Mouse (Mus musculus) left cerebral cortex, adult 11 months (tissue): ENCODE data around the gene Ufsp1.

Experiments
- DNase-seq: peaks from one replicate; pipeline ENCODE4 v3.0.0; 2022; ENCODE audit warnings: low spot score

Ufsp1 gene

GRCm38 (mm10) chr5:137295712-137296111, 1.3 kb downstream of the Ufsp1 start:
- DNase-seq = no peak

DNA sequence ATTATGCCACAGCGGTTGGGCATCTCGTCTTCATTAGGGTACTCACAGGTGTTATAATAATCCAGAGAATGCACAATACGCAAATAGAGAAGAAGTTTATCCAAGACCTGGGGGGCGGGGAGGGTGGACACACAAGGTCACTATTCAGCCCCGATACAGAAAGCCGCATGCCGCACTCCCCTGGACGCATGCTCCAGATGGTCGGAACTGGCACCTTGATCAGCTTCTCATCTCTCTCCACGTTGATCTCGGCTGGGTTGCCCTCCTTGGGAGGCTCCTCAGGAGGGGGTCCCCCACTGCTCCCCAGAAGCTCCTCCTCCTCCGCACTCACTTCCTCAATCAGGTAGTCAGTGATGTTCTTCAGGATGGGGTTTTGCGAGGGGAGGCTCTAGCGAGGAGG, 2.7 kb downstream of the Ufsp1 start:
- DNase-seq = no peak

GRCm38 (mm10) chr5:137299240-137299639, 4.8 kb downstream of the Ufsp1 start:
- no peak for DNase-seq

GRCm38 (mm10) chr5:137301253-137301652, 6.8 kb downstream of the Ufsp1 start:
- no peak for DNase-seq

DNA sequence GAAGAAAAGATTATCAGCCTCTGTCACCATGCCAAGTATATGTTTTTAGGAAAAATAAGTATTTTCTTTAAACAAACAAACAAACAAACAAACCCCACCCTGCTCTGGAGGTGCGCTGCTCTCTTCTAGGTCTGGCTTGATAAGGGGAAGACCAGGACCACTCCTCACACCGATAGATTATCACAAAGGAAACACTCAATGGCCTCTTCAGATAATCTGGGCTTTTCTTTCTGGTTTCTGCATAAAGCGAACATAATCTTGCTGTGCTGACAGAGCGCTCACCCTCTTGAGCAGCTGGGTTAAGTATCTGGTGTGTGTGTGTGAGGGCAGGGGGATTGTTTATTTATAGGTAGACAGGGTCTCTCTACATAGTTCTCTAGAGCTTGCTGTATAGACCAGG, 9.2 kb downstream of the Ufsp1 start:
- DNase-seq = no peak

DNA sequence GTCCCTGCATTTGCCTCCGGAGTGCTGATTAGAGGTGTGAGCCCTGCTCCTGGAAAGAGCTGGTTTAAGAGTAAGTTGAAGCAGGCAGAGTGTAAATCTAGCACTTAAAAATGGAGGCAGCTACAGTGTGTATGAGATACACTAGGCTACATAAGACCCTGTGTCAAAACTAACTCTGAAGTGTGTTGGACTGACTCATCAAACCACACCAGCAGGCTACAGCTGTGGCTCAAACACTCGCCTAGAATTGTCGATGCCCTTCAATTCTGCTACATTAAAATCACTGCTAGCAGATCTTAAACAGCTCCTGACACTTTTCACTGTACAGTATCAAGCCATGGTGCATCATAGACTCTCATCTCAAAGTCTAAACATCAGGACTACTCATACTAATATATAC, 9.7 kb downstream of the Ufsp1 start:
- DNase-seq = no peak

GRCm38 (mm10) chr5:137304816-137305215, 10.4 kb downstream of the Ufsp1 start:
- no peak for DNase-seq

- DNase-seq = no peak
These were observed 11.4 kb downstream of the Ufsp1 start for GRCm38 (mm10) chr5:137305822-137306221.

- no peak for DNase-seq
These were observed 12.1 kb downstream of the Ufsp1 start for GRCm38 (mm10) chr5:137306439-137307005.

DNA sequence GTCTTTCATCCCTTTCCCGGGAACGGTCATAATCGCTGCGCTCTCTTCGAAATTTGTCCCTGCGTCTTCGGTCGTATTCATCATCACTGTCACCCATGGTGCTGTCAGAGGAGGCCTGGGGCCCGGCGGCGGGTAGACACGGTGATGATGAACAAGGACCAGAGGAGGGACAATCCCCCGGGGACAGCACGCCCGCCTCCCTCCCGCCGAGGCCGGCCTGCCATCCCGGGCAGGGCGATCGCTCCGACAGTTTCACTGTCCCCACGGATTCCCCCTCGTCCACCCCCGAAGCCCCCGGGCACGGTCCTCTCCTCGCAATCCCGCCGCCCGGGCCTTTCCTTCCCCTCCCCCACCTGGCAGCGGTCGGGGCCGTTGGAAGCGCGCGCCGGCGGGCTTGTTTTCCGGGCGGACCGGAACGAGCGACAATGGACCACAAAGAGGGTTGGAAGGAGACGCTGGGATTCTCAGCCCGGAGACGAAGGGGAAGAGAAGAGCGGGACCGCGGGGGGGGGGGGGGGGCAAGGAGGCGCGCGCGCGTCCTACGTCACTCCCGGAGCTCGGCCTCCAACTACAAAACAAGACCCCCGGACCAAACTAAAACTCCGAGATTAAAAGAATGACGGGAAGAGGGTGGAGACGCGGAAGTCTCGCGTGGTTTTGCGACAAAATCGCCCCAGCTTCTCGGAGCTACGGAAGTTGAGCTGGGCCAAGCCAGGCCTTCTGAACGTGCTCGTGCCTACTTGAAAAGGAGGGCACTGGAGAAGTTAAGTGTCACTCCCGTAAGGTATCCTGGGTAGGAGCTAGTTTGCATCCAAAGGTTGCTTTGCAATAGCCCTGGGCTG, 12.9 kb downstream of the Ufsp1 start, which contains the start of gene Srrt:
Srrt (minus strand) TSS at position 604 of the 842 bp plus-strand sequence.
- peak; percentile 86 for DNase-seq

DNA sequence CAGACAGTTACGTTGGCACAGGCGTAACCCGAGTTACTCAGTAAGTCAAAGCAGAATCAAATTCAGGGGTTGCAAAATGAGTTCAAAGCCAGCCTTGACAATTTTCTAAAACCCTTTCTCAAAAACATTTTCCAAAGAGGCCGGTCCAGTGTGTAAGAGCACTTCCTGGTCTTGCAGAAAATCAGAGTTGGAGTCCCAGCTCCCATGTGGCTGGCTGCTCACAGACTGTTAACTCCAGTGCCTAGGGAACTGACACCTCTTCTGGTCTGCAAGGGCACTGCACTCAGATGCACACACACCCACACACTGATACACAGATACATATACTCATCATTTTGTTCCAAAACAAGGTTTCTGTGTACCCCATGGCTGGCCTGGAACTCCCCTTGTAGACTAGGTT, 13.9 kb downstream of the Ufsp1 start:
- DNase-seq = no peak

GRCm38 (mm10) chr5:137313466-137314192, 19.2 kb downstream of the Ufsp1 start:
- no peak for DNase-seq

DNA sequence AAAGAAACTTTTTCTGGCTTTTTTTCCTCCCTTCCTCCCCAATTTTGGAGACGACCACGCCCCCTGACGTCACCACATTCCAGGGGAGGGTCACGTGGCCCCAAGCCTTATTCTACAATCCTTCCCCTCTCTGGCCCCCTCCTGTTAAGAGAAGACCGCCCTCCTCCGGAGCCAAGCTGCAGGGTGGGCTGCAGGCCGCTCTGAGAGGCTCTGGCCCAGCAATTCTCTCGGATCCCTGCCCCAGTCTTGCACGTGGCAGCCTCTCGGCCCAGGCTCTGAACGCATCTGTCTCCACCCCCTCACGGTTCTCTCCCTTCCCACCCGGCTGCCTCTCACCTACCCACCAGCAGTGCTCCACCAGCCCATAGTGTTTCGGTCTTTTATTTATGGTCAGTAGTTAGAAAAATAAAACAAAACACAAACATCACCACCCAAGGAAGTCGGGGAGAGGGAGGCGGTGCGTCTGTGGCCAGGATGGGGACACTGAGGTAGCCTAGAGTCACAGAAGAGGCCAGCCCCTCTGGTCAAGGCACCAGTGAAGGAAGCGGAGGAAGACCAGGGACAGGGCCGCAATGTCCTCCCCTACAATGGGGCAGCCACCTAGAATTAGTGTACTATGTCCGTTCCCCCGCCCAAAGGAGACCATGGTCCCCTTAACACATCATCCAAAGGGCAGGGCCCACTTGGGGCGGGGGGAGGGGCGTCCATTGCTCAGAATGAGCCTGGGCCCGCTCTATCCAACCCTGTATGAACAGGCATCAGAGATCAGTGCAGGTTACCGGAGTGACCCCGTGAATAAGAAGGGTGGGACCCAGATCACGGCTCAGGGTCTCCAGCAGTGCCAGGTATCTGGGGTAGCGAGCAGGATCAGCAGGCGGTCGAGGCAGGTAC, 20.0 kb downstream of the Ufsp1 start, which contains the start of gene Trip6:
Trip6 (minus strand) TSS at position 212 of the 891 bp plus-strand sequence.
- DNase-seq = no peak

DNA sequence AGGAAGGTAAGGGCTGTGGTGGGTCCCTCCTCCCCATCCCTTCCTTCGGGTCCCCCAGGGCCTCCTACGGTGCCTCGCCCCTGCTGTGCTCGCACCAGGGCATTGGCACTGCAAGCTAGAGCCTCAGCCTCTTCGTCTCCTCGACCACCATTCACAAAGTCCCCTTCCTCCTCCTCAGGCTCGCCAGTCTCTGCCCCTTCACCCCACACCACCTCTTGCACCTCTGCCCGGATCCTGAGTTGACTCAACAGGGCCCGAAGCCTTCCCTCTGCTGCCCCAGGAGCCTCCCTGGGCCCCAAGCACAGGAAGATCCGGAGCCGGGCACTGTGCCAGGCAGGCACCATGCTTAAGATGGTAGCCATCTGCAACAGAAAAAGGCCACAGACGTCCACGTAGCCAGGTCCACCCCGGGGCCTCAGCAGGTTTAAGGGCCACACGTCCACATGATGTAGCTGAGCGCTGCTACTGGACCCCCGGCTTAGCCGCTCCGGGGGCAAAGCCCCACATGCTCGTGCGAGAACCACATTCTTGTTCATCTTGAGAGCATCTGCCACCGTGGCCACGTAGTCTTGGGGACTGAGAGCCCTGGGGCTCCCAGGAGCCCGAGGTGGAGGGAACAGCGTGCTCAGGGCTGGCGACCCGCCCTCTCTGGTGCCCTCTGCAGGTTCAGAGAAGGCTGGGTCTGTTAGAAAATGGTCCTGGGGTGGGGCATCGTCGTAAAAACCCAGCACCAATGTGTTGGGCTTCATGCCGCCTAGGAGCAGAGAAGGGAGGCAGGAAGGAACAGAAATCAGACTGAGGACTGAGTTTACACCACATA, 20.9 kb downstream of the Ufsp1 start:
- no peak for DNase-seq

DNA sequence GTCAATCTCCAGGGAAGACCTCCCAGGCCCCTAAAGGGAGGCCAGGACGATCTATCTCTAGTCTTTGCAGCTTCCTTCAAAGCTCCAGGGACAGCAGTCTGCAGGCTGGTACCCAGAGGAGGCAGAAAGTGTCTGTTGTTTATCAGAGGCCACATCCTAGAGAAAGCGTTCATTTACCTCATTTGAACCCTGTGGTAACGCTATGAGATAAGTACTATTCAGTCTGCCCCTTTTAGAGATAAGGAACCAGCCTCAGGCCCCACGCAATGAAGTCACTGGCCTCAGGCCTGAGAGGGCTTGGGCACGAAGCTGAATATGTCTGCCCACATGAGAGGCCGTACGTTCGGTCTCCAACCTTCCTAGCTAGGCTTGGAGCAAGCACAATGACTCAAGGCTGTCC, 22.9 kb downstream of the Ufsp1 start:
- no peak for DNase-seq

DNA sequence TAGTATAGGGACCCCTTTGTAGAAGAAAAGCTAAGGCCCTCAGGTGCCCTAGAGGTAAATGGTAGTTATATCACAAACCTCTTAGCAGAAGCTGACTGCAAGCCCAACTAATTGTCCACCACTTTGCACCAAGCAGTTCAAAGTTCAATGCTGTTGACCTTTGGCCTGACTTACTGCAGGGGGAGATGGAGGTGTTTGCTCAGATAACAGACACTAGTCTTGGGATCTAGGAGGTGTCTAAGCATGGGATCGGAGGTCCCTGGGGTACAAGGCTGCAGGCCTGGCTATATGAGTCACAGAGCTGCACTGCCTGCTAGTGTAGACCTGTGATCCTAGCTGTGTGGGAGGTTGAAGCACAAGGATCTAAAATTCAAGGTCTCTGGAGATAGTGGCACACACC, 24.1 kb downstream of the Ufsp1 start:
- no peak for DNase-seq

- DNase-seq = no peak
These were observed 26.6 kb downstream of the Ufsp1 start for GRCm38 (mm10) chr5:137320996-137321395.

DNA sequence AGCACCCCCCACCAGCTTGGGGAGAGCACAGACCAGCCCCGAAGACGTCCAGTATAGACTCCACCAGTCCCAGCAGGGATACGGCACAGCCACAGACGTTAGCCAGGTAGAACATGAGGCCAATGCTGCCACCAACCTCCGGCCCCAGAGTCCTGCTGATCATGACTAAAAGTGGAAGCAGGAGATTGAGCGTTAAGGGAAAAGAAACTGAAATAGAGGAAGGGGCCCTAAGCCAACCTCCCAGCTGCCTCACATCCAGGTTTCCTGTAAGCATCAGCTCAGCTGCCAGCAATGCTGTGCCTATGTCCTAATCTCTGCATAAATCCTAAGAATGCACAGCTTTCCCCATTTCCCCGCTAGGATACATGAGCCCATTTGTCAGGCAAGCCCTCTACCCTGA, 36.5 kb downstream of the Ufsp1 start:
- no peak for DNase-seq

- no peak for DNase-seq
These were observed 38.6 kb downstream of the Ufsp1 start for GRCm38 (mm10) chr5:137332857-137333511.

GRCm38 (mm10) chr5:137333512-137334174, 39.2 kb downstream of the Ufsp1 start, which contains the start of gene Slc12a9:
Slc12a9 (minus strand) TSS chr5:137333597.
- peak; percentile 93 for DNase-seq
